28 mouse cellular contexts compared by ENCODE assay signal in genomic region chr6:70853371-70853770, GRCm38 (mm10).
"Had no signal": no experiment of that assay in that cellular context is flagged by ENCODE, and none has a peak within 500 bp of the region (broad histone marks: within the 10 kb centered on the region; RNA-seq: fewer than 3 reads in every experiment).

No protein-coding gene starts in this region.

- H3K4me1 ChIP-seq: embryonic facial prominence, embryonic 10.5 days; embryonic facial prominence, embryonic 12.5 days; embryonic facial prominence, embryonic 13.5 days; embryonic facial prominence, embryonic 15.5 days; forebrain, embryonic 10.5 days; forebrain, embryonic 12.5 days; forebrain, embryonic 13.5 days; forebrain, embryonic 15.5 days had no signal

- H3K27ac ChIP-seq: embryonic facial prominence, embryonic 10.5 days; embryonic facial prominence, embryonic 12.5 days; embryonic facial prominence, embryonic 13.5 days; embryonic facial prominence, embryonic 15.5 days; forebrain, embryonic 10.5 days; forebrain, embryonic 12.5 days; forebrain, embryonic 13.5 days; forebrain, embryonic 15.5 days; gastrocnemius, adult 2 months; heart, adult 2 months had no signal

- ATAC-seq: forebrain, embryonic 13.5 days; forebrain, embryonic 14.5 days; forebrain, embryonic 15.5 days; forebrain, embryonic 16.5 days; forebrain, postnatal 0 days had no signal

- DNase-seq: cerebellum, adult 2 months; cerebellum, adult 8-10 months; cerebellum, adult 9-10 months; cerebellum, adult 9-11 months; cerebellum, postnatal 10 days; cerebellum, postnatal 14 days; cerebellum, postnatal 25 days; cerebellum, postnatal 36 days; embryo, embryonic 11 days; forebrain, postnatal 0 days; gastrocnemius, adult 2 months; gastrocnemius, postnatal 10 days; gastrocnemius, postnatal 14 days; gastrocnemius, postnatal 25 days; gastrocnemius, postnatal 36 days; heart, adult 18-20 months; heart, adult 2 months had no signal

- H3K9ac ChIP-seq: embryonic facial prominence, embryonic 12.5 days; embryonic facial prominence, embryonic 13.5 days; embryonic facial prominence, embryonic 15.5 days; forebrain, embryonic 12.5 days; forebrain, embryonic 13.5 days; forebrain, embryonic 15.5 days; forebrain, postnatal 0 days had no signal

- H3K27me3 ChIP-seq: embryonic facial prominence, embryonic 12.5 days; embryonic facial prominence, embryonic 13.5 days; embryonic facial prominence, embryonic 15.5 days; forebrain, embryonic 12.5 days; forebrain, embryonic 13.5 days; forebrain, embryonic 15.5 days had no signal

- H3K9me3 ChIP-seq: embryonic facial prominence, embryonic 10.5 days; embryonic facial prominence, embryonic 12.5 days; embryonic facial prominence, embryonic 13.5 days; embryonic facial prominence, embryonic 15.5 days; forebrain, embryonic 10.5 days; forebrain, embryonic 12.5 days; forebrain, embryonic 13.5 days; forebrain, embryonic 15.5 days had no signal

- H3K4me3 ChIP-seq: embryonic facial prominence, embryonic 10.5 days; embryonic facial prominence, embryonic 12.5 days; embryonic facial prominence, embryonic 13.5 days; embryonic facial prominence, embryonic 15.5 days; erythroblast, embryonic 14.5 days; forebrain, embryonic 10.5 days; forebrain, embryonic 12.5 days; forebrain, embryonic 13.5 days; forebrain, embryonic 15.5 days; gastrocnemius, adult 2 months; heart, adult 2 months had no signal

- H3K4me2 ChIP-seq: embryonic facial prominence, embryonic 12.5 days; embryonic facial prominence, embryonic 13.5 days; embryonic facial prominence, embryonic 15.5 days; forebrain, embryonic 12.5 days; forebrain, embryonic 13.5 days; forebrain, embryonic 15.5 days had no signal

- H3K36me3 ChIP-seq: embryonic facial prominence, embryonic 15.5 days; forebrain, embryonic 12.5 days; forebrain, embryonic 15.5 days had no signal
